Mouse (Mus musculus): ENCODE results near the gene Acd. TPM values are rescaled to one million over a fixed set of nuclear protein-coding genes. Genes with fewer than 3 reads are reported as not detected.

Gene Acd
- polyA plus RNA-seq, 1 experiment from 2014 or later: 89.5 TPM

DNA sequence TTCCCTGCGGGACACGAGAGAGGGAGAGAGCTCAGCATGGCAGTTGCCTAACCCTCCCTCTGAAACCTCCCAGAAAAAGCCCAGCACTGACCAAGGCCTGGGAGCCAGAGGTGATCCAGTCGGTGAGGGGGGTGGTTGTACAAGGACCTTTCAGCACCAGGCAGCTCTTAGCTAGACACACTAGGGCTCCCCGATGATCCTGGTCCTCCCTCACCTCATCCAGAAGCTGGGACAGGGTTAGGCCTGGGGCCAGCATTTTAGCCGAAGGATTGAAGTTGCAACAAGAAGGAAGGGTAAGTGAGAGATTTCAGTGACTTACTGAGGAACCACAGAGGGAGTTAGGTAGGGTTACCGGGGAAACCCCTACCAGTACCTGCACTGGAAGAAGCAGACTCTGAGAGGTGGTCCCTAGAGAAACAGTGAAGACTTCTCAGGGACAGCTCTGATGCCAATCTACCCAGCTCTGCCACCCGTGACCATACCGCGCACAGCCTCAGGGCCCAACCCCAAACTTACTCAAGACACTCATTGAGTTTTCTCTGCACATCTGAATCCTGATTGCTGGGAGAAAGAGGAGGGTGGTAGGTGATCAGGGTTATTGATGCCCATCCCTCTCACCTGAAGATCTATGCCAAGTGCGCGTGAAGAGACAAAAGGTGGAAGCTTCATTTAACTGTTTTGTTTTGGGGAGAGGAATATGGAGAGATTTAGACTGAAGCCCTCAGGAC lies 1.2 kb downstream of the Acd start:
- H3K9me3 ChIP-seq: no peaks in the 10 kb centered on the region
- peak overlapping the region; percentile 72 for H3K4me3 ChIP-seq
- peaks cover 47% of the 10 kb centered on the region for H3K36me3 ChIP-seq
- 91% methylated on average over 11 of the region's 11 CpGs for WGBS
- H3K27ac ChIP-seq (replicated peaks): no peak overlapping the region
- H3K4me2 ChIP-seq (replicated peaks): peak overlapping the region; percentile 96
- peak overlapping the region; percentile 77 for H3K9ac ChIP-seq (replicated peaks)
- H3K27me3 ChIP-seq: peaks cover 6% of the 10 kb centered on the region; the same call in 1 of the 2 replicates
- no peak for ATAC-seq (ENCODE audit: low FRiP score, low read depth)
- peaks cover 27% of the 10 kb centered on the region for H3K4me1 ChIP-seq

DNA sequence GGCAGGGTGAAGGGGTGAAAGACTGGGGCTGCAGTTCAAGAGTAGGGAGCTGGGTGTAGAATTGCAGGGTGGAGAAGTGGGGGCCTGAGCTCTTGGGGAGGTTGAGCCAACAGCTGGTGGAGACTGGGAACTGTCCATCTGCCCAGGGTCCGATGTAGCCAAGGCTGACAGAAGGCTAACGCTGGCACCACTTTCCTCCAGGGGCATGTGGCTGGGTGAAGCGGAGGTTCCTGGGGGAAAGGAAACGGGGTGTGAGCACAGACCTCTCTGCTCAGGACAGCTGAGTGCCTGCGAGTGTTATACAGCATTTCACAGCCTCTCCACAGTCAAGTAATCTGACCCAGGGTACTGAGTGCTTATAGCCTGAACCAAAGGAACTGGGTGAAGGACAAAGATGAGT lies 2.2 kb downstream of the Acd start:
- peaks cover 38% of the 10 kb centered on the region for H3K36me3 ChIP-seq
- whole genome bisulfite sequencing: 91% methylated on average over 5 of the region's 5 CpGs

DNA sequence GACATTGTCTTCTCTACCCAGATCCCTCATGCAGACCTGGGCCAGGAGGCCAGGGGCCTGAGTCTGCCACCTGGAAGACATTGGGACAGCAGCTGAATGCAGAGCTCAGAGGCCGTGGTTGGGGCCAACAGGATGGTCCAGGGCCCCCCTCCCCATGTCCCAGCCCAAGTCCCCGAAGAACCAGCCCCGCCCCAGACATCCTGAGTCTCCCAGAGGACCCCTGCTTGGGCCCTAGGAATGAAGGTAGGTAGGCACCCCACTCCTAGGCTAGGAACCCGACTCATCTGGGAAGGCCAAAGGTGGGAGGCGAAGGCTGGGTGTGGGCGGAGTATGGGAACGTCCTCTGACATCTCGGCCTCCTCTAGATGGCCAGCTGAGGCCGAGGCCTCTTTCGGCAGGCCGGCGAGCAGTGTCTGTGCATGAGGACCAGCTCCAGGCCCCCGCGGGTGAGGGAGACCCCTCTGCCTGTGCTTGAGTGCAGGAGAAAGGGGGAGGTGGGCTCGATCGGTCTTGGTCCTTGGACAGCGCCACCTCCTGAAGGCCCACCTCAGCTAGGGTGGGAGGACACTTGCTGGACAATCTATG lies 3.6 kb downstream of the Acd start:
- no peak overlapping the region for H3K9ac ChIP-seq (replicated peaks)
- H3K4me1 ChIP-seq: peaks cover 32% of the 10 kb centered on the region
- H3K27me3 ChIP-seq: peaks cover 6% of the 10 kb centered on the region; the same call in 1 of the 2 replicates
- no peak for ATAC-seq (ENCODE audit: low FRiP score, low read depth)
- peaks cover 31% of the 10 kb centered on the region for H3K36me3 ChIP-seq
- 90% methylated on average over 17 of the region's 17 CpGs for WGBS
- no peak overlapping the region for H3K4me3 ChIP-seq
- H3K4me2 ChIP-seq (replicated peaks): no peak overlapping the region
- H3K27ac ChIP-seq (replicated peaks): no peak overlapping the region
- peaks cover 5% of the 10 kb centered on the region; the same call in 1 of the 2 replicates for H3K9me3 ChIP-seq

More for the DNA sequence above, 2.2 kb downstream of the Acd start:
- Histone ChIP-seq H3K4me2 (replicated peaks) (no peak overlapping the region), H3K4me1 (peaks cover 36% of the 10 kb centered on the region), H3K9me3 (no peaks in the 10 kb centered on the region), H3K4me3 (no peak overlapping the region), H3K27me3 (peaks cover 6% of the 10 kb centered on the region; the same call in 1 of the 2 replicates), H3K27ac (replicated peaks) (no peak overlapping the region), H3K9ac (replicated peaks) (no peak overlapping the region)
- no peak for ATAC-seq (ENCODE audit: low FRiP score, low read depth)

GRCm38 (mm10) chr8:105695080-105695780 lies 5.7 kb downstream of the Acd start:
- Histone ChIP-seq H3K36me3 (peaks cover 31% of the 10 kb centered on the region), H3K4me3 (peak overlapping the region; percentile 57), H3K9ac (replicated peaks) (peak overlapping the region; percentile 66; the same call in 1 of the 2 replicates), H3K4me1 (peaks cover 24% of the 10 kb centered on the region), H3K27ac (replicated peaks) (peak overlapping the region; percentile 75; the same call in 1 of the 2 replicates), H3K9me3 (peaks cover 5% of the 10 kb centered on the region; the same call in 1 of the 2 replicates), H3K4me2 (replicated peaks) (peak overlapping the region; percentile 82), H3K27me3 (peaks cover 6% of the 10 kb centered on the region; the same call in 1 of the 2 replicates)
- ATAC-seq (ENCODE audit: low FRiP score, low read depth): no peak
- 83% methylated on average over 30 of the region's 30 CpGs for WGBS

DNA sequence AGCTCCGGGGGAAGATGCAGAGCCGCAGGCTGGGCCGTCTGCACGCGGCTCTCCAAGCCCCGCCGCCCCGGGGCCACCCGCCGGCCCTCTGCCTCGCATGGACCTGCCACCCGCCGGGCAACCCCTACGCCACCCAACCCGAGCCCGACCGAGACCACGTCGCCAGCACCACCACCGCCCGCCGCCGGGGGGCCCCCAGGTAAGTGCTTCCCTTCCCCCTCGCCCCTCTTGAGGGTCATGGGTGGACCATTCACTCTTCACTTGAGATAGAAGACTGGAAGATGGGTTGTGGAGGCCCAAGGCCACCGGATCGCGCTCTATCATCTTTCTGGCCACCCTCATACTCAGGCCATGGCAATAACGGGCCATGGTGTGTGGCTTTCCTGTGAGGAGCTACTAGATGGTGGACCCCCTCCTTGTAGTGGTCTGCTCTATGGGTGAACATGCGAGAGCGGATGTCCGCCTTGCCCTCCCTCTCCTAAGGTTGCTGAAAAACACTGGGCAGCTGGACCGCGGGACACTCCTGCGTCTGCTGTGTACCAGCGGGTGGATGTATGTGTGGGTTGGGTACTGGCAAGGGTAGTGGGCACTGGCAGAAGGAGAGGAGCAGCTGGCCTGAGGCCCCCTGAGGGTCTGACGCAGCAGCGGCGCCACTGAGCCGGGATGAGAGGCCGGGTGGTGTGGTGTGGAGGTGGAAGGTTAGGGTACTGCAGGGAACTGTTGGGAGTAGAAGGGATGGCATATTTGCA lies 6.7 kb downstream of the Acd start:
- ATAC-seq (ENCODE audit: low FRiP score, low read depth): peak; percentile 67
- 5% methylated on average over 35 of the region's 40 CpGs for WGBS
- Histone ChIP-seq H3K36me3 (peaks cover 31% of the 10 kb centered on the region), H3K27ac (replicated peaks) (peak overlapping the region; percentile 75), H3K4me2 (replicated peaks) (peak overlapping the region; percentile 82), H3K9me3 (peaks cover 5% of the 10 kb centered on the region; the same call in 1 of the 2 replicates), H3K4me1 (peaks cover 15% of the 10 kb centered on the region), H3K4me3 (peak overlapping the region; percentile 57), H3K9ac (replicated peaks) (peak overlapping the region; percentile 66), H3K27me3 (peaks cover 6% of the 10 kb centered on the region; the same call in 1 of the 2 replicates)

DNA sequence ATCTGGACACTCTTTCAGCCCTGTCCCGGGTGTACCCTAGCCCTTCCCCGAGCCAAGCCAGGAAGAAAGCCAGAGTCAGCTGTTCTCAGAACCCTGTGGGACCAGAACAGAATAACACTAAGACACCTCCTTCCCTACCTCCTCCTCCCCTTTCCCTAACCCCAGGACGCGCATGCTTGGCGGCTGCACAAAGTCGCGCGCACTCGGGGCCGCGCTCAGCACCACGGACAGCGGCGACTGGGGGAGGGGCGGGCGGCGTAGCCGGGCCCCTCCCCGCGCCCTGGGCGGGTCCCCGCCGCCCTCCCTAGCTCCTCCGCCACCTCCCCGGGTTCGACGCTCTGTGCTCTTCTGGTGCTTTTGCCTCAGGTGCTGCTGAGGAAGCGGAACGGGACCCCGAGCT lies 7.3 kb downstream of the Acd start:
- peak overlapping the region; percentile 75 for H3K27ac ChIP-seq (replicated peaks)
- H3K4me1 ChIP-seq: peaks cover 15% of the 10 kb centered on the region
- peaks cover 29% of the 10 kb centered on the region for H3K36me3 ChIP-seq
- peak overlapping the region; percentile 82 for H3K4me2 ChIP-seq (replicated peaks)
- peaks cover 6% of the 10 kb centered on the region; the same call in 1 of the 2 replicates for H3K27me3 ChIP-seq
- H3K9ac ChIP-seq (replicated peaks): peak overlapping the region; percentile 66
- 4% methylated on average over 15 of the region's 30 CpGs for WGBS
- H3K4me3 ChIP-seq: peak overlapping the region; percentile 57
- ATAC-seq (ENCODE audit: low FRiP score, low read depth): peak; percentile 71
- H3K9me3 ChIP-seq: peaks cover 5% of the 10 kb centered on the region; the same call in 1 of the 2 replicates

DNA sequence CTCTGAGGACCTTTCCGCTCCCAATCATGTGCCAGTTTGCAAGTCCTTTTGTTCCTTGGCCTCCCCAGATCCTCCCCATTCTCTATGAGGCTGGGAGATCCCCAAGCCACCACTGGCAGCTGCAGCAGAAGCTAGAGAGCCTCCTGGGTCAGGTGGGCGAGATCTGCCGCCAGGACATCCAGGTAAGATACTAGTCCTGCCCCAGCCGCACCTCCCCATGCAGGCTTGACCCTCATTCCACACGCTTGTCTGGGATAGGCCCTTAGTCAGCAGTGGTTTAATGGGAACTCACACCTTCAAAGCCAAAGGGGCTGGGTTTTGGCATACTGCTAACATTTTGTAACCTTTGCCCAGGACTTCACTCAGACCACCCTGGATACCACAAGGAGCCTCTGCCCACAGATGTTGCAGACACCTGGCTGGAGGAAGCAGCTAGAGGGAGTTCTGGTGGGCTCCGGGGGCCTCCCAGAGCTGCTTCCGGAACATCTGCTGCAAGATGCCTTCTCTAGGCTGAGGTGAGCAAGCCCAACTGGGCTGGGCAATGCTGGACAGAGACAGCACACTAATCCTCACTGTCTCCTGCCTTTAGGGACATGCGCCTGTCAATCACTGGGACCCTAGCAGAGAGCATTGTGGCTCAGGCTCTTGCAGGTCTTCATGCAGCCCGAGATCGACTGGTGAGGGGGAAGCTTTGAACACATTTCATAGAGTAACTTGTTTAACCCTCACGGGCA lies 8.3 kb downstream of the Acd start:
- H3K27me3 ChIP-seq: peaks cover 6% of the 10 kb centered on the region; the same call in 1 of the 2 replicates
- H3K9ac ChIP-seq (replicated peaks): no peak overlapping the region
- H3K4me3 ChIP-seq: no peak overlapping the region
- H3K4me2 ChIP-seq (replicated peaks): no peak overlapping the region
- 91% methylated on average over 11 of the region's 11 CpGs for WGBS
- H3K4me1 ChIP-seq: peaks cover 15% of the 10 kb centered on the region
- H3K27ac ChIP-seq (replicated peaks): no peak overlapping the region
- peaks cover 5% of the 10 kb centered on the region; the same call in 1 of the 2 replicates for H3K9me3 ChIP-seq
- no peak for ATAC-seq (ENCODE audit: low FRiP score, low read depth)
- peaks cover 19% of the 10 kb centered on the region for H3K36me3 ChIP-seq

DNA sequence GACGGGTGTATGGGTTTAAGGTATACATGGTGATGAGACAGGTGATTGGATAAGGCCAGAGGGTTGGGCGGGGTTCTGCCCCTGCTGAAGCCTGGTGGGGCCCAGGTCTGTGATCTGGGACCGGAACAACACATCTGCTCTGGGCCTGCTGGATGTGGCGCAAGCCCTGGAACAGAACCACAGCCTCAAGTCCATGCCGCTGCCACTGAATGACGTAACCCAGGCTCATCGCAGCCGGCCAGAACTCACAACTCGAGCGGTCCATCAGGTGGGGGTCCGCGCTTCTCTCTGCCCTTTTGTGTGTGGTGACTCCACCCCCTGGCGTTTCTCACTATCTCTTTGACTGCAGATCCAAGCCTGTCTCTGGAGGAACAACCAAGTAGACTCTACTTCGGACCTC lies 9.9 kb downstream of the Acd start:
- no peak for ATAC-seq (ENCODE audit: low FRiP score, low read depth)
- no peak overlapping the region for H3K9ac ChIP-seq (replicated peaks)
- H3K27me3 ChIP-seq: peaks cover 6% of the 10 kb centered on the region; the same call in 1 of the 2 replicates
- H3K4me3 ChIP-seq: no peak overlapping the region
- WGBS: 90% methylated on average over 14 of the region's 14 CpGs
- peaks cover 17% of the 10 kb centered on the region for H3K4me1 ChIP-seq
- no peak overlapping the region for H3K27ac ChIP-seq (replicated peaks)
- no peak overlapping the region for H3K4me2 ChIP-seq (replicated peaks)
- peaks cover 5% of the 10 kb centered on the region; the same call in 1 of the 2 replicates for H3K9me3 ChIP-seq
- H3K36me3 ChIP-seq: peaks cover 4% of the 10 kb centered on the region; the same call in 1 of the 2 replicates

DNA sequence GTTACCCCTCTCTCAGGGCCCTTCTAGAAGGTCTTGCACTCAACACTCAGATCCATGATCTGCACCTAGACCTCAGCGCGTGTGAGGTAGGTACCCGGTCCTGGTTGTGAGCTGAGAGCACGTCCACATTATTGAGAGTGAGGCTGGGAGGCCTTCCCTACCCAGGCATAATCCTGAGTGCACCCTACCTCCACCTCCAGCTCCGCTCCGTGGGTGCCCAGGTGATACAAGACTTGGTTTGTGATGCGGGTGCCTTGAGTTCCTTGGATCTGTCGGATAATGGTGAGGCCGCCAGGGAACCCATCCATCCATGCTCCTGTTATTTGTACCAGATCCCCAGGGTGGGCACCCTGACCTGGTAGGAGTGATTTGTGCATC lies 10.9 kb downstream of the Acd start:
- H3K4me1 ChIP-seq: peaks cover 21% of the 10 kb centered on the region
- no peak overlapping the region for H3K27ac ChIP-seq (replicated peaks)
- peaks cover 4% of the 10 kb centered on the region; the same call in 1 of the 2 replicates for H3K36me3 ChIP-seq
- no peaks in the 10 kb centered on the region for H3K27me3 ChIP-seq
- H3K9me3 ChIP-seq: peaks cover 5% of the 10 kb centered on the region; the same call in 1 of the 2 replicates
- H3K4me2 ChIP-seq (replicated peaks): no peak overlapping the region
- H3K9ac ChIP-seq (replicated peaks): no peak overlapping the region
- H3K4me3 ChIP-seq: no peak overlapping the region
- WGBS: 91% methylated on average over 9 of the region's 9 CpGs
- no peak for ATAC-seq (ENCODE audit: low FRiP score, low read depth)

- Histone ChIP-seq H3K9me3 (peaks cover 5% of the 10 kb centered on the region; the same call in 1 of the 2 replicates), H3K36me3 (peaks cover 4% of the 10 kb centered on the region; the same call in 1 of the 2 replicates), H3K4me3 (no peak overlapping the region), H3K27me3 (no peaks in the 10 kb centered on the region), H3K4me2 (replicated peaks) (no peak overlapping the region), H3K9ac (replicated peaks) (no peak overlapping the region), H3K27ac (replicated peaks) (no peak overlapping the region), H3K4me1 (peaks cover 16% of the 10 kb centered on the region)
- 65% methylated on average over 35 of the region's 35 CpGs for WGBS
- ATAC-seq (ENCODE audit: low FRiP score, low read depth): no peak
Measured at GRCm38 (mm10) chr8:105689256-105689982, 11.5 kb downstream of the Acd start.

Data from midbrain, embryonic 12.5 days (tissue).